Mouse (Mus musculus) gastrocnemius, postnatal 4 days (tissue): ENCODE data around the gene Tspan11. TPM values are rescaled to one million over a fixed set of nuclear protein-coding genes. Genes with fewer than 3 reads are reported as not detected.

ENCODE experiments used
- DNase-seq, 2 experiments: peaks; one replicate each; pipeline ENCODE4 v3.0.0; 2021 to 2022; ENCODE audit warnings: low spot score in 2 of 2, mixed read lengths in 2 of 2
- total RNA-seq, 2 experiments: library from RNA; stranded (reverse); gene quantifications; 2 replicates each; pipeline ENCODE4 v1.2.3; 2021

Tspan11 gene
- total RNA-seq, 2 experiments from 2014 or later: 13.4 to 14.0 TPM

DNA sequence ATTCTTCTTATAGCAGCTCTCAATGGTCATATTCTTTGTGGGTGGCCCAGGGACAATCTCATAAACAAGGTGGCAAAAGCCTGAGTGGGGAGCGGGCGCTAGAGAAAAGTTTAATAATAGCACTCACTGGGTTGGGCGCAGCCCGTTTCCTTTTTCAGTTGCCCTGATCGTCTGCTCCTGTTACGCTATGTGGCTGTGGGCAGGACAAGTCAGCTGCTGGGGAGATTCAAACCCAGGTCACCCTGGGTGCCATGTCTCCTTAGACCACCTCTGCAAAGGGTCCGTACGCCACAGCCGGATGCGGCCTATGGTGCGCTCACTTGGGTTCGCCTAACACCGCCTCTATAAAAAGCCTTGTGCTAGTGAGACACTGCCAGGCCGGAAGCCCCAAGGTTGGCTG, 100.0 kb downstream of the Tspan11 start:
- no peak for DNase-seq

DNA sequence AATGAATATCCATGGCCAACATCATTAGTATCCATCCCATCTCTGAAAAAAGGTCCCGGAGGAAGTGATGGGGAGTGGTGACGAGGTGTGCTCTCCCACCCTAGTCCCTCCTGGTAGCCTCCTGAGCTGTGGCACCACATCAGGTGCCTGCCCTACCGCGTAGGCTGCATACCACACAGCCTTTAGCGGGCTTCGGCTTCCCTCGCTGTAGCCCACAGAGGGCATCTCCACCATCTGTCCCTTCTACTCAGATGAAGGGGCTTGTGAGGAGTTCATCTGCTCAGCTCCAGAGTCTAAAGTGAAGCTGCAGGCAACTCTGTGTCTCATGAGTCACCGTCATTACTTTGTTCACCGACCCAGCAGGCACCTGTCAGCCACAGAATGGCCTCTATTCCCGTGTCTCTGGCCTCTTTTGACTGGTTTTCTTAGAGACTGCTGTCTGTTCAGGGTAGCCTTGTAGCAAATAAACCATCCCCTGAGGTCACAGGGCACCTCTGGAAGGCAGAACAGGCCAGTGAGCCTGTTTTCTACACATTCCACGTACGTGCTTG, 101.6 kb downstream of the Tspan11 start:
- DNase-seq: no peak

DNA sequence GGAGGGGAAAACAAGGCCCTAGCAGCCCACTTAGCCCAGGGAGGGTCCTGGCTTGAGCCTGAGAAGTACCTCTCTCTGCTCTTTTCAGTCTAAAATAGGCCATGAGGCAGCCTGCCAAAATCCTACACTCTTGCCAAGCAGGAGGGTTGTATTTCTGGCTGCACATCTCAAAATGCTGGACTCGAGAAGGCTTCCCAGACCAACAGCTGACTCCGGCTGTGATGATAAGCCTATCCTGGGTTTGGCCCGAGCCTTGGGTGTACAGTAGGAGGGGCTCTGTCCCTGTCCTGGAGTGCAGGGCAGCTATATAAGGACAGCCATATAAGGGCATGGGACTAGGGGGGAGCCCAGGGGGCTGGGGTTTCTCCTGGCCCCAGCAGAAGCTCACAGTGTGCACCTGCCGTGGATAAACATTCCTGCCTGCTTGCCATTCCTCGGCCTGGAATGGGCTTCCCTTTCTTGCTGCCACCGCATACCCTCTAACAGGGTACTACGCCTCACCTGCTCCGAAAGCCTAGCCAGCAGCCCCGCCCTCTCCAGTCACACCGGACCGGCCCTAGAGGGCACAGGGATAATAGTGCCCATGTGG, 102.3 kb downstream of the Tspan11 start:
- DNase-seq: peak; percentile 74 to 88

DNA sequence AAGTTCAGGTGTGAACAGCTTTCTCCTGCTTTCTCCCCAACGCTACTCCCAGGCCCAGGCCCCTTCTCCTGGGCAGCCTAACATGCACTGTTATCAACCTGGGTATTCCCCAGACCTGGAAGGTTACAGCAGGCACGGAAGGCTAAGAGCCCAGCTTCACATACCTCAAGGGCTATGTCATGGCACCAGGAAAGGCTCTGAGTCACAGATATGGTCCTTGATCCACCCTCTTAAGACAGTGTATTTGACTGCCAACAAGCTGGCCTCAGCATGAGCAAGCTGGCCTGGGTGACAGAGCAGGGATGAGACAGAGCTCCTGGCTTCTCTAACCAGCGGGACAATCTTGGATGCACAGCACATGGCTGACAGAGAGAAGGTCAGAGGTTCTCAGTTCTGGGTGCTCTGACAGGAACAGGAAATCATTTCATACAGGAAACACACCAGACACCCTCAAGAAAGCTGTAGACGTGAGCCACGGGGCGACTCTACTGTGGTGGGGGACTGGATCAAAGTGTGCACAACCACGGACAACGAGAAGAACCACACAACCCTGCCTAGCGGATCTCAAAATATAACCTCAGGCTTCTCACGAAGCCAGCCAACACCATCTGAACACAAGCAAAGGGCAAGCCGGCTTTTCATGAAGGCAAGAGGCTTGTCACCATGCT, 104.3 kb downstream of the Tspan11 start:
- DNase-seq: no peak

DNA sequence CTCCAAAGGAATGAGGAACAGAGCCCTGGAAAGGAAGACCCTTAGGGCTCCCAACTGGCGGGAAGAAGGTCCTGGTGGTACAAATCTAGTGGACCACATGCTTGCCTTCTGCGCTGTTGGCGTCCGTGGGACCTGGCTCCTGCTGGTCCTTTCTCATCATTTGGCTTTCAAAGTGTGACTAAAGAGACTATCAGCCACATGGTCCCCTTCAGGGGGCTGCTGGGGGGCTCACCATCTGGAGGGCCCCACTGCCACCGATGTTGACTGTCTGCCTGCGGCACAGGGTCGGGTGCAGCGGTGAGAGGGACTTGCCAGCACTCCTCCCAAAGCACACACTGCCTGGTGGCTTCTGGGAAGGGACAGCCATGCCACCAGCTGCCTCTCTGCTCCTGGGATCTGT, 105.6 kb downstream of the Tspan11 start:
- DNase-seq: no peak

DNA sequence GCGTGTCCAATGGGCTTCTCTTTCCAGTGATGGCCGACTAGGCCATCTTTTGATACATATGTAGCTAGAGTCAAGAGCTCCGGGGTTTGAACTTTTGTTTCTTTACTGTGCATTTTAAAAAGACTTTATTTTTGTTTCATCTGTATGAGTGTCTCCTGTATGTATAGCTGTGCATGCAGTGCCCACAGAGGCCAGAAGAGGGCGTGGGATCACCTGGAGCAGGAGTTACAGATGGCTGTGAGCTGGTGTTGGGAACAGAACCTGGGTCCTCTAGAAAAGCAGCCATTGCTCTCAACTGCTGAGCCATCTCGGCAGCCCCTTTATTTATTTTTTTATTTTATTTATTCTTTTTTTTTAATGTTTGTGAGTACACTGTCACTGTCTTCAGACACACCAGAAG, 109.5 kb downstream of the Tspan11 start:
- DNase-seq: no peak

DNA sequence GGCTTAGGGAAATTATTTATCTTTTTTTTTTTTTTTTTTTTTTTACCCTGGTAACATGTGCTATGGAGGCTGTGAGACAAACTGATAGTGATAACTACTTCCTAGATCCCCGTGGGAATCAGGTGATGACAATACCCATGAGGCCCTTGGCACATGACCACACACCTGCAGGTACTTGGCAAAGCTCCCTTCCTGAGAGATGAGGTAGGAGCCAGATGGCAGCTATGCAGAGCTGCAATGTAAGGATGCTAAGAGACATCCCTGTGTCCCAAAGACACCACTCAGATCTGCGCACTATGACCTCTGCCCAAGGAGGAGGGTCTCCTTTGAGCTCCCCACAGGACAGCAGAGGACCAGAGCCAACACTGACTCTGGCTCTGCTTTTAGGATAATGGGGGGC, 111.7 kb downstream of the Tspan11 start:
- no peak for DNase-seq

DNA sequence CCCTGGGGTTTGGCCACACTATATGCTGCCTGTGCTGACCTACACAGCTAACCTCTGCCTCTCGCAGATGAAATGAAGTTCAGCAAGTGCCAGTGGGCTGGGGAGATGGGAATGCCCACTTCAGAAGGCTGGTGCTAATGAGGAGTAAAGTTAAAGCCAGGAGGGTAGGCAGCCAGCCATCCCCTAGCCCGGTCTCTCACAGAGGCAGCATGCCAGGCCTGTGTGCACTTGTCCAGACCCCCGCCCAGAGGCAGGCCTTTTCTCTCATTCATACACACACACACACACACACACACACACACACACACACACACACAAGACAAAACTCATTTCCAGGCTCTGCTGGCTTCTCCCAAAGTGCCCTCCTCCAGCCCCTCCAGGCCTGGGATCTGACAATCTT, 113.4 kb downstream of the Tspan11 start:
- DNase-seq: no peak

DNA sequence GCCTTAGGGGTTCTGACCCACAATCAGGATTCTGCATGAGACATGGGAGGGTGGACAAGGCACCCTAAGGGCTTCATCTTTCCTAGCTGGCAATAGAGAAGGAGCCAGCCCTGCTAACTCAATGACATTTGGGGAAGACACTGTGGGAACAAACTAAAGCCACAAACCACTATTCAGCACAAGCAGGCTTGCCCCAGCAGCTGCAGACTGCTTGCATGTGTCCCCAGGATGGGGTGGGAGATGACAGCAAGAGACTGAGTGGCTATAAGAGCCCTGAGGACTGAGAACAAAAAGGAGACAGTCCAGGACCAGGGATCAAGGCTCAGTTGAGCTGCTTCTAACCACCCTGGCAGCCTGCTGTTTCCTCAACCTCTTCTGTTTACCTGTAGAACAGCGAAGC, 114.2 kb downstream of the Tspan11 start:
- DNase-seq: no peak

DNA sequence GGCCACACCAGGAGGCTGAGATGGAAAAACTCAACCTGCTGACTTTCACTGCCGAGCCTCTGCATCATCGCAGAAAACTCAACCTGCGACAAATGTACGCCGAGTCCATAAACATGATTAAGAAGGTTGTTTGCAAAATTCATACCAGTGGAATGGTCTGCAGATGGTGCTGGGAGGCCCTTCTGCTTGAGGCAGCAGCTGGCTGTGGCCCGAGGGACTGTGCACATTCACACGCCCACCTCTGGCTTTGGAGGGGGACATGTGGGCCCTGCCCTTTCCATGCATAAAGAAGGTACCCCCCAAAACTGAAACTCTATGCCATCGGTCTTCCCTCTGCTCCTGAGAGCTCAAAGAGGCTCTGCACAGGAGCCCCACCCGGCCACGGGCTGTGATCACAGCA, 114.7 kb downstream of the Tspan11 start:
- no peak for DNase-seq

DNA sequence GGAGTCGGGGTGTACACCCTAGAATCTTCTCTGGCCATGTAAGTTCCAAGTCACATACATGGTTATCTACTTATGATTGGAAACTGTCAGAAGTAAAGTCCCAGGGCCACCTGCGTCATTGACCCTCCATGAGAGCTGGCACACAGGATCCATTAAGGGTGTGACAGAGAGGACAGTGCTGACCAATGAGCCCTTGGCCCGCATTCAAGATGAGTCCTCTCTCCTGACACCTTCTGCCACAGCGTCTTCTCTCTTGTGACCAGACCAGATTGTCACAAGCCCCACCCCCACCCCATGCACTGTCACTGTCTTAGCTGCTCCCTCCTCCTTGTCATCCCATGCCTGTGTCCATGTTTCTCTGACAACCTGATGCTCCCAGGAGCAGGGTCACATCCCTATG, 115.3 kb downstream of the Tspan11 start:
- no peak for DNase-seq

DNA sequence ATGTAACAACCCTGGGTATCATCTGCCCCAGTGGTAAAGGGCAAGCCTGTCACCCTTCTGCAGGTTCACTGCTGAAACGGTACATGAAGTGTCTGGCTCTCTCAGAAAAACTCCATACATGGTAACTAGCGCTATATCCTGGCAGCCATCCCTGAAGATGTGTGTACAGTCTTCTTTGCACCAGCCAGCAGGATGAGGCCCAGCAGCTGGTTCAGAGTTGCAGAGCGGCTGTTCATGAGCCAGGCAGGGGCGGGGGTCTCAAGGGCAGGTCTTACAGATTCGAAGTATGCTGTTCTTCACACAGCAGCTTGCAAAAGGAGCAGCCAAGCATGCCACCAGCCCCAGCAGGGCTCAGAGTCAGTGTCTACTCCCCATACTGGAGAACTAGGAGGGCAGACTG, 116.2 kb downstream of the Tspan11 start:
- no peak for DNase-seq

Other genes with a start within 250 kb of the Tspan11 start
- under 1 TPM; 0.16 to 0.17 TPM for gene Prmt8, start 118.1 kb upstream of the Tspan11 start, total RNA-seq